Mouse (Mus musculus) spleen, adult 2 months (tissue): ENCODE data around the gene Gm7534. TPM values are rescaled to one million over a fixed set of nuclear protein-coding genes. Genes with fewer than 3 reads are reported as not detected.

Source experiments
- DNase-seq, 2 experiments: peaks; one replicate each; pipeline versions ENCODE4 v3.0.0 to v3.0.0-alpha.2; 2012 to 2021; ENCODE audit warnings: low spot score in 2 of 2, low read depth in 1 of 2
- H3K27ac ChIP-seq: fragments of 200-500 bp; 2 replicates; pipeline ENCODE4 v1.5.1; 2012; ENCODE audit warnings: low read length, inconsistent platforms; ENCODE audit not compliant: insufficient read depth
- H3K27me3 ChIP-seq: fragments of 200-500 bp; 2 replicates; pipeline ENCODE4 v1.6.1; 2012; ENCODE audit warnings: mild to moderate bottlenecking, moderate library complexity, low read length, inconsistent platforms; ENCODE audit not compliant: control insufficient read depth, insufficient read depth
- H3K36me3 ChIP-seq: fragments of 200-500 bp; 2 replicates; pipeline ENCODE4 v1.6.1; 2012; ENCODE audit warnings: mild to moderate bottlenecking, low read length, inconsistent platforms; ENCODE audit not compliant: control insufficient read depth, insufficient read depth
- H3K4me1 ChIP-seq: fragments of 200-500 bp; 2 replicates; pipeline ENCODE4 v1.6.1; 2011; ENCODE audit warnings: inconsistent platforms; ENCODE audit not compliant: control insufficient read depth, insufficient read depth, insufficient read length
- H3K4me3 ChIP-seq: fragments of 200-500 bp; 2 replicates; pipeline ENCODE4 v1.5.1; 2011; ENCODE audit warnings: mild to moderate bottlenecking, inconsistent platforms; ENCODE audit not compliant: insufficient read depth, insufficient read length; ENCODE audit errors: extremely low read depth
- CTCF ChIP-seq: fragments of 200-500 bp; IDR thresholded peaks from 2 replicates; pipeline ENCODE4 v1.5.1; 2011; ENCODE audit warnings: mild to moderate bottlenecking, inconsistent platforms; ENCODE audit not compliant: insufficient read depth, insufficient read length, insufficient replicate concordance; ENCODE audit errors: extremely low read depth
- POLR2A ChIP-seq: fragments of 200-500 bp; IDR thresholded peaks from 2 replicates; pipeline ENCODE4 v1.6.1; 2011; ENCODE audit warnings: low read depth, low read length, inconsistent platforms
- WGBS: fragments of 180-500 bp; shearing (Covaris S2); methylation state at CpG from one replicate; pipeline ENCODE4 v1.1.7; 2018; 5-methylcytosine and 5-hydroxymethylcytosine counted together
- polyA plus RNA-seq: library from polyadenylated mRNA; depleted of rRNA; stranded (reverse); fragments of >200 nt; gene quantifications from 2 replicates; pipeline ENCODE4 v1.2.3, GENCODE M21; 2012

Gm7534 gene
- polyA plus RNA-seq, 1 experiment = not detected

DNA sequence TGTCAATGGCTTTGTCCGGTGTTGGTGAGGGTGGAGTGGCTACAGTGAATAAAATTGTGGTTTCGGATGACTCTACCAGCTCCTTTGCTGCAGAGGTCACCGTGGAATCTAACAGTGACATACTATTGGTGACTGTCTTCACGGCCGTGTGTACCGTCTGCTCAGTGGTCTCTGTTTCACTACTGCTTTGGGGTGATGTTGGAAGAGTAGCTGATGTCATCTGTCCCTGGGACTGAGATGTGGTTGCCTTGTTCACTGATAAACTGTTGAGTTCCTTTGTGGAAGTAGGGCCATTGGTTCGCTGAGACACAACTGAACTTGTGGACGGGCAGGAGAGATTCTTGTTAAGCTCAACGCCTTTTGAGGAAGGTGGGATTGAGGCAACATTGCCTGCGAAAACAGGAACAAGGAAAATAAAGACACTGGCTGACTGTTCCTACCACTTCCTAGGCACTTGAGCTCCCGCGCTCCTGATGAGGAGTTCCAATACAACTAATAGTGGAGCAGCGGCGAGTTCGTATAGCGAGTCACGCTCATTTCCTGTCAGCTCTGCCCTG, 614 bp upstream of the Gm7534 start:
- Histone ChIP-seq H3K27me3 (no peaks in the 10 kb centered on the region), H3K36me3 (no peaks in the 10 kb centered on the region), H3K4me3 (no peak overlapping the region), H3K27ac (no peak overlapping the region), H3K4me1 (no peaks in the 10 kb centered on the region)
- no peak for TF ChIP-seq CTCF
- 65% methylated on average over 17 of the region's 17 CpGs for WGBS
- DNase-seq = no peak

DNA sequence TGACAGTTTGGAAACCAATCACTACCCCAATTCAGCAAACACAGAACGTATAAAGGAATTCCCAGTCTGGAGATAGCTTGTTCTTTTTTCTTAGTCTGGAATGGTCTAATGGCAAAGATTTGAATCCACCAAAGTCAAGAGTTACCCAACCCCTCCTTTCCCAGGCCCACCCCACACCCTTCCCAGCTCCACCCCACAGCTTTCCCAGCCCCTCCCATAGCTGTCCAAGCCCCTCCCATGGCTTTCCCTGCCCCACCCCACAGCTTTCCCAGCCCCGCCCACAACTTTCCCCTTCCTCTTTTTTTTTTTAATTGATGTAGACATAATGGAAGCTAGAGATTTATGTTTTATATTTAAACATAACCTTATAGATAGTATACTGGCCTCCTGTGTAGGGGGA, 3.4 kb downstream of the Gm7534 start:
- H3K27me3 ChIP-seq = no peaks in the 10 kb centered on the region
- no peak overlapping the region for H3K4me3 ChIP-seq
- H3K36me3 ChIP-seq = no peaks in the 10 kb centered on the region
- H3K27ac ChIP-seq = no peak overlapping the region
- DNase-seq = no peak
- H3K4me1 ChIP-seq = no peaks in the 10 kb centered on the region
- WGBS = 83% methylated on average over 2 of the region's 2 CpGs
- TF ChIP-seq CTCF = no peak
- no peak for TF ChIP-seq POLR2A

GRCm38 (mm10) chr4:134186268-134186667, 16.5 kb downstream of the Gm7534 start:
- H3K27ac ChIP-seq = peak overlapping the region; percentile 65; the same call in 1 of the 2 replicates
- H3K4me3 ChIP-seq = peak overlapping the region; percentile 82
- no peaks in the 10 kb centered on the region for H3K27me3 ChIP-seq
- TF ChIP-seq CTCF (no peak), POLR2A (no peak)
- no peak for DNase-seq
- H3K36me3 ChIP-seq = no peaks in the 10 kb centered on the region
- WGBS = 3% methylated on average over 22 of the region's 22 CpGs
- peaks cover 4% of the 10 kb centered on the region; the same call in 1 of the 2 replicates for H3K4me1 ChIP-seq

DNA sequence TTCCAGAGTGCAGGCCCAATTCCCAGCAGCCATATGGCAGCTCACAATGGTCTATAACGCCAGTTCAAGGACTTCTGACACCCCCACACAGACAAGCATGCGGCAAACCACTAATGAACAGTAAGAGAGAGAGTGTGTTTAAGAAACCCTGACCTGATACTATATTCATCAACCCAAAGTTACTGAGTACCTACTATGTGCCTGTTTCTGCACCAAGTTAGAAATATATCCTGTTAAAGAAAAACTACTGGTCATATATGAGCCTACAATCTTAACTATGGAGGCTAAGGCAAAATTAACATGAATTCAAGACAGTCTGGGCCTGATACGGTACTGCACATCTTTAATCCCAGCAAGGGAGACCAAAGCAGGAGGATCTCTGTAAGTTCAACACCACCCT, 17.2 kb downstream of the Gm7534 start:
- TF ChIP-seq CTCF (no peak), POLR2A (no peak)
- peaks cover 4% of the 10 kb centered on the region; the same call in 1 of the 2 replicates for H3K4me1 ChIP-seq
- no peak overlapping the region for H3K4me3 ChIP-seq
- no peaks in the 10 kb centered on the region for H3K27me3 ChIP-seq
- no peaks in the 10 kb centered on the region; the same call in 1 of the 2 replicates for H3K36me3 ChIP-seq
- H3K27ac ChIP-seq = no peak overlapping the region
- DNase-seq = no peak
- 95% methylated on average over 3 of the region's 3 CpGs for WGBS

DNA sequence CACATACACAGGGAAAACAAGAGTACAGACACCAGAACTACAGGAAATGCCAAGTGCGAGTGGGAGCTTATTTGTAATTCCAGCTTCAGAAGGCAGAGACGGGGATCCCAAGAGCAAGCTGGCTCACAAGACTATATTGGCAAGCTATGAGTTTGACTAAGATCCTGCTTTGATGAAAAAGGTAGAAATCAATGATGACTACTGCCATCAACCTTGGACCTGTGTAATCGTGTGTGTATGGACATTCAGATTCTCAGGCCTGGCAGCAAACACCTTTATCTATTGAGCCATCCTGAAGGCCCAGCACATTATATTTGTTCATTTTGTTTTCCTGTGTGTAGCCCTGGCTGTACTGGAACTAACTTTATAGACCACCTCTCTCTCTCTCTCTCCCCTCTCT, 19.1 kb downstream of the Gm7534 start:
- Histone ChIP-seq H3K36me3 (no peaks in the 10 kb centered on the region; the same call in 1 of the 2 replicates), H3K27ac (no peak overlapping the region), H3K4me1 (peaks cover 4% of the 10 kb centered on the region; the same call in 1 of the 2 replicates), H3K4me3 (no peak overlapping the region), H3K27me3 (no peaks in the 10 kb centered on the region)
- WGBS = 84% methylated on average over 3 of the region's 3 CpGs
- DNase-seq = no peak
- no peak for TF ChIP-seq CTCF
- no peak for TF ChIP-seq POLR2A

DNA sequence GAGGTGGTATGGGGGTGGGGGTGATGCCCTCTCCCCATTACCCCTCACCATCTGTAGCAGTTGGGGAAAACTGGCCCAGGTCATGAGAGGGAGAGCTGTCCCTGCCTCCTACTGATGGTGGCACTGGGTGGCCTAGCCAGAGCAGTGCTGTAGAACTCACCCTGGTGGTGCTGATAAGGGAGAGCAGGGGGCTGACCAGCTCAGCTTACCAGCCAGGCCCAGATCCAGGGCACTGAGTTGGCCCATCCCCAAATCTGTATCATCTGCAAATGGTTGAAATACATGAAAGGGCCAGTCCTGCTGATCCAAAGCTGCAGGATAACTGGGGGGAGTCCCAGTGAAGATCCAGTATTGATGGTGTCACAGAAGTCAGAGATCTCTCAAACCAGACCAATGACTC, 21.0 kb downstream of the Gm7534 start:
- TF ChIP-seq CTCF = no peak
- no peak for TF ChIP-seq POLR2A
- H3K36me3 ChIP-seq = no peaks in the 10 kb centered on the region; the same call in 1 of the 2 replicates
- DNase-seq = no peak
- H3K4me1 ChIP-seq = peaks cover 7% of the 10 kb centered on the region; the same call in 1 of the 2 replicates
- no peak overlapping the region for H3K27ac ChIP-seq
- H3K27me3 ChIP-seq = no peaks in the 10 kb centered on the region
- H3K4me3 ChIP-seq = no peak overlapping the region

- TF ChIP-seq CTCF = no peak
- TF ChIP-seq POLR2A = no peak
- peak overlapping the region; percentile 13; the same call in 1 of the 2 replicates for H3K27ac ChIP-seq
- no peak overlapping the region for H3K4me3 ChIP-seq
Measured at GRCm38 (mm10) chr4:134181112-134181511, 21.7 kb downstream of the Gm7534 start.

More at GRCm38 (mm10) chr4:134181112-134181511, 21.7 kb downstream of the Gm7534 start:
- Histone ChIP-seq H3K36me3 (peaks cover 2% of the 10 kb centered on the region; the same call in 1 of the 2 replicates), H3K4me1 (peaks cover 7% of the 10 kb centered on the region; the same call in 1 of the 2 replicates), H3K27me3 (no peaks in the 10 kb centered on the region)
- DNase-seq = no peak
- 62% methylated on average over 1 of the region's 1 CpGs for WGBS
